Mouse (Mus musculus) forebrain, postnatal 0 days (tissue): ENCODE results near the gene 0610030E20Rik. TPM values are rescaled to one million over a fixed set of nuclear protein-coding genes. Genes with fewer than 3 reads are reported as not detected.

Experiments used
- ATAC-seq: fragments of 200-750 bp; cut with Nextera tagmentation; 2 replicates; pipeline ENCODE4 v1.8.0; 2017; ENCODE audit warnings: mild to moderate bottlenecking, moderate library complexity
- DNase-seq: peaks from one replicate; pipeline ENCODE4 v3.0.0-alpha.2; 2015
- H3K27ac ChIP-seq: fragments of 300-500 bp; sonication (generic); 2 replicates; pipeline ENCODE4 v1.5.1; 2014; ENCODE audit warnings: low read depth, mild to moderate bottlenecking, antibody characterized with exemption, low read length, moderate library complexity, mixed read lengths
- H3K27me3 ChIP-seq: fragments of 300-500 bp; sonication (generic); 2 replicates; pipeline ENCODE4 v1.6.1; 2014; ENCODE audit warnings: mild to moderate bottlenecking, low read length, mixed read lengths; ENCODE audit not compliant: insufficient read depth
- H3K36me3 ChIP-seq: fragments of 300-500 bp; sonication (generic); 2 replicates; pipeline ENCODE4 v1.6.1; 2014; ENCODE audit warnings: mild to moderate bottlenecking, moderate library complexity; ENCODE audit not compliant: insufficient read depth
- H3K4me1 ChIP-seq: fragments of 300-500 bp; sonication (generic); 2 replicates; pipeline ENCODE4 v1.6.1; 2014; ENCODE audit warnings: antibody characterized with exemption; ENCODE audit not compliant: insufficient read depth
- H3K4me2 ChIP-seq: fragments of 300-500 bp; sonication (generic); 2 replicates; pipeline ENCODE4 v1.6.1; 2014; ENCODE audit warnings: low read depth, mild to moderate bottlenecking, moderate library complexity
- H3K4me3 ChIP-seq: fragments of 300-500 bp; sonication (generic); 2 replicates; pipeline ENCODE4 v1.5.1; 2014; ENCODE audit warnings: low read depth, low read length, mixed read lengths
- H3K9ac ChIP-seq: fragments of 300-500 bp; sonication (generic); 2 replicates; pipeline ENCODE4 v1.6.1; 2014; ENCODE audit warnings: mild to moderate bottlenecking
- H3K9me3 ChIP-seq: fragments of 300-500 bp; sonication (generic); 2 replicates; pipeline ENCODE4 v1.6.1; 2016; ENCODE audit warnings: low read length
- CTCF ChIP-seq: sonication (generic); IDR thresholded peaks from 2 replicates; pipeline ENCODE4 v1.5.1; 2016; ENCODE audit warnings: antibody characterized with exemption, control low read depth, low read depth
- WGBS: fragments of 180-500 bp; shearing (Covaris S2); extraction: QIAGEN DNeasy Blood & Tissue Kit; methylation state at CpG from one replicate; pipeline ENCODE4 v1.1.7; 2014; 5-methylcytosine and 5-hydroxymethylcytosine counted together
- polyA plus RNA-seq: library from polyadenylated mRNA; unstranded; fragments of >200 nt; fragmentation: Nextera tagmentation; extraction: Ambion mirVana; gene quantifications from 2 replicates; pipeline ENCODE4 v1.2.1, GENCODE M21; 2015
- total RNA-seq: library from RNA; depleted of rRNA; stranded (reverse); fragments of >200 nt; gene quantifications from 2 replicates; pipeline ENCODE4 v1.2.3, GENCODE M21; 2014

The 0610030E20Rik gene
- total and polyA plus RNA-seq, 2 experiments from 2014 or later, result 10.9 to 15.4 TPM

DNA sequence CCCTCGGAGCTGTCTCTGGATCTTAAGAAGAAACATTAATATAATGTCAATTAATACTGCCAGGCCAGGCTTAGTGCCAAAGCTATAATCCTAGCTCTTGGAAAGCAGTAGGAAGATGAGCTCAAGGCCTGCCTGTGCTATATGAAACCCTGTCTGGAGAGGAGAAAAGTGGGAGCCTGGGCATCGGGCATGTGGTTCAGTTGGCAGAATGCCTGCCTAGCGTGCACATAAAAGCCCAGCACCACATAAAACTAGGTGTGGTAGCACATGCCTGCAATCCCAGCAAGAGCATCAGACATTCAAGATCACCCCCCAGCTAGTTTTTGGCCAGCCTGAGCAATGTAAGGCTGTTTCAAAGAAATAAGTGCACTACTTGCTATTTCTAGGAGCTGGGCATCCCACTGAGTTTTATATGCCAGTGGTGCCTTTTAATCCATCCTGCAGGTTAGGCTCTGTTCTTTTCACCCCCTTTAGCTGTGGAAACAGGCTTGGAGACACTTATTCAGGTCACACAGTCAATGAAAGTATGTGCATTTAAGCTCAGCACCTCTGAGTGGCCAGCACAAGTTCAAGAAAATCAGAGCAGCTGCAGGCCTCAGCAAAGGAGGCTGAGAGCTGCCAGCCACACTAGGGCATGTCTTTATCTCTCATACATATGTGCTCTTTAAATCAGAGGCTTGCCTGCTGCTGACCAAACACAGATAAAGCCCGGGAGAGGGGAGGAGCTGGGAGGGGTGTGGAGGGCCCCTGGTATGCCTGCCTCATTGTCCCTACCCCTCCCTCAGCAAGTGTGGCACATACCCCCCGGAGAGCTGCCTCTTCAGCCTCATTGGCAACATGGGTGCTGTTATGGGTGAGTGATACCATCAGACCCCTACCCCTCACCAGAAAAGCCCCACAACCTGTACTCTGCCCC, 10.3 kb downstream of the 0610030E20Rik start:
- Histone ChIP-seq H3K4me1 (peaks cover 13% of the 10 kb centered on the region; the same call in 1 of the 2 replicates), H3K4me3 (no peak overlapping the region), H3K27me3 (no peaks in the 10 kb centered on the region), H3K4me2 (no peak overlapping the region), H3K9ac (no peak overlapping the region), H3K36me3 (peaks cover 28% of the 10 kb centered on the region), H3K27ac (no peak overlapping the region), H3K9me3 (no peaks in the 10 kb centered on the region)
- DNase-seq (peak; percentile 26), ATAC-seq (no peak)
- WGBS, result 68% methylated on average over 5 of the region's 5 CpGs
- TF ChIP-seq CTCF, result no peak

DNA sequence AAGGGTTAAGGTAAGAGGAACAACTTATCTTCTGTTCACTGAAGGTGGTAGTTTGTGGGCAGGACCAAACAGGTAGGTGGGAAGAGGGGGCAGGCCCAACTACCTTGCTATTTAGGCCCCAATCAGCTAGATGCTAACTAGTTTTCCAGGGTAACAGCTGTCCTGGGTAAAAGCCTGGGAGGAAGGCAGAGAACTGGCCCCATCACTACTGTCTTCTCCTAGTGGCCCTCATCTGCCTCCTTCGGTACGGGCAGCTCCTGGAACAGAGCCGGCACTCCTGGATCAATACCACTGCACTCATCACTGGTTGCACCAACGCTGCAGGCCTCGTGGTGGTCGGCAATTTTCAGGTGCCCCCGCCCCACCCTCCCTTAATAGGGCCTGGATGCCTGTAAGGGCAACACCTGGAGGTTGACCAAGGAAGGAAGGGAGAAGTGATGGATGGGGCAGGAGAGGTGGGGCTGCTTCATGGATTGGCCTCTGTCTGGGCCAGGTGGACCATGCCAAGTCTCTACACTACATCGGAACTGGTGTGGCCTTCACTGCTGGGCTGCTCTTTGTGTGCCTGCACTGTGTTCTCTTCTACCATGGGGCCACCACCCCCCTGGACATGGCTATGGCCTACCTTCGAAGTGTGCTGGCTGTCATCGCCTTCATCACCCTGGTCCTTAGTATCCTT, 11.1 kb downstream of the 0610030E20Rik start:
- ATAC-seq (no peak), DNase-seq (no peak)
- Histone ChIP-seq H3K4me1 (peaks cover 13% of the 10 kb centered on the region; the same call in 1 of the 2 replicates), H3K27ac (no peak overlapping the region), H3K4me2 (no peak overlapping the region), H3K36me3 (peaks cover 28% of the 10 kb centered on the region), H3K27me3 (no peaks in the 10 kb centered on the region), H3K9ac (no peak overlapping the region), H3K9me3 (no peaks in the 10 kb centered on the region), H3K4me3 (no peak overlapping the region)
- WGBS, result 93% methylated on average over 10 of the region's 10 CpGs
- TF ChIP-seq CTCF, result no peak

DNA sequence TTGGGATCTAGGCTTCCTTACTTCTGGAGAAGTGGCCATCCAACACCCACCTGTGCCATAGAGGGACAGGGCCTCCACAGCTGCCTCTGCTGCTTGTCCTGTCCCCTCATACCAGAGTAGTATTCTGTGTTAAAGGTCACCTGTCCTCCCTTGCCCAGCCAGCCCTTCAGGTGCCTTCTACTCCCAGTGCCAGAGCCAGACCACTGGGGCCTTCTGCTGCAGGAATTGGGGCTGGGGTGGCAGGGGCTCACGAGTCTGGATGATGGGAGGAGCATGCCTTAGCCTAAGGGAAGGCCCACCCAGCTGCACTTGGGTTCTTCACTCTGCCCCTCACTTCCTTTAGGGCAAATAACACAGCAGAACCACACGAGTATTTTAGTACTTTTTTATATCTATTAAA, 12.2 kb downstream of the 0610030E20Rik start:
- H3K27ac ChIP-seq, result no peak overlapping the region
- TF ChIP-seq CTCF, result no peak
- ATAC-seq (no peak), DNase-seq (no peak)
- H3K4me1 ChIP-seq, result peaks cover 13% of the 10 kb centered on the region; the same call in 1 of the 2 replicates
- 75% methylated on average over 2 of the region's 2 CpGs for WGBS
- H3K4me3 ChIP-seq, result no peak overlapping the region
- H3K4me2 ChIP-seq, result no peak overlapping the region
- no peaks in the 10 kb centered on the region for H3K27me3 ChIP-seq
- peaks cover 28% of the 10 kb centered on the region for H3K36me3 ChIP-seq
- no peak overlapping the region for H3K9ac ChIP-seq
- H3K9me3 ChIP-seq, result no peaks in the 10 kb centered on the region

DNA sequence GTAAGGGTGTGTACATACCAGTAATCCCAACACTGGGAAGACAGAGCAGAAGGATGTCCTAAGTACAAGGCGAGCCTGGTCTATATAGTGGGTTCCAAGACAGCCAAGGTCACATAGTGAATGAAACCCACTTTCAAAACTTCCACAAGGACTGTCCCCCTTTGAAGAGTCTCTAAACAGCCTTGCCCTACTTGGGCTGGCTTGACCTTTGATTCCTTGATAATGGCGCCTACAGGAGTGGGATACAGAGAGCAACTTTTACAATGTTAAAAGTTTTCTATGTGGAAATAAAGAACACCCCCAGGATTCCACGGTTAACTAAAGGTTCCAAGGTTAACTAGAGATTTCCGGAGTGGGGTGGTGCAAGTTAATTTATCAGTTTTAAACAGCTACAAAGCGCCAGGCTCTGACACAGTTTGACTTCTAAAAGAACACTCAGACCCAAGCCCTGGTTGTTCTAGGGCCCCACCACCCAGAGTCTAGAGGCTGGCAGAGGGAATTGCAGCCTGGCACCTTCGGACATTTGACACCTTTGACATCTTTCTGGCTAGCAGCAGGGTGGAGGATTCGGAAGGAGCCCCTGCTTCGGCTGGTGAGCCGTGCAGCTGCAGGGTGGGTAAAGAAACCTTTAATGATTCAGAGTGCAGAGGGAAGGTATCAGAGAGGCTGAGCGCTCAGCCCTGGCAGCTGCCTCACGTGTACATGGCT, 12.9 kb downstream of the 0610030E20Rik start:
- H3K4me2 ChIP-seq, result no peak overlapping the region

GRCm38 (mm10) chr6:72360599-72360935, 13.4 kb downstream of the 0610030E20Rik start:
- ATAC-seq, result no peak
- no peaks in the 10 kb centered on the region for H3K27me3 ChIP-seq
- H3K4me3 ChIP-seq, result no peak overlapping the region
- H3K9ac ChIP-seq, result no peak overlapping the region
- no peak for DNase-seq
- peaks cover 7% of the 10 kb centered on the region; the same call in 1 of the 2 replicates for H3K4me1 ChIP-seq
- no peak overlapping the region for H3K27ac ChIP-seq
- H3K36me3 ChIP-seq, result peaks cover 28% of the 10 kb centered on the region
- 67% methylated on average over 7 of the region's 7 CpGs for WGBS
- no peaks in the 10 kb centered on the region for H3K9me3 ChIP-seq
- H3K4me2 ChIP-seq, result no peak overlapping the region
- no peak for TF ChIP-seq CTCF

More for the DNA sequence above, 12.9 kb downstream of the 0610030E20Rik start:
- H3K4me1 ChIP-seq, result peaks cover 7% of the 10 kb centered on the region; the same call in 1 of the 2 replicates
- no peaks in the 10 kb centered on the region for H3K27me3 ChIP-seq
- H3K9me3 ChIP-seq, result no peaks in the 10 kb centered on the region
- H3K27ac ChIP-seq, result no peak overlapping the region
- no peak for TF ChIP-seq CTCF
- ATAC-seq (no peak), DNase-seq (no peak)
- peaks cover 28% of the 10 kb centered on the region for H3K36me3 ChIP-seq
- WGBS, result 76% methylated on average over 11 of the region's 11 CpGs
- H3K9ac ChIP-seq, result no peak overlapping the region
- H3K4me3 ChIP-seq, result no peak overlapping the region

GRCm38 (mm10) chr6:72361121-72361551, 14.0 kb downstream of the 0610030E20Rik start:
- Histone ChIP-seq H3K27ac (no peak overlapping the region), H3K9me3 (no peaks in the 10 kb centered on the region)

More at GRCm38 (mm10) chr6:72361121-72361551, 14.0 kb downstream of the 0610030E20Rik start:
- Histone ChIP-seq H3K4me2 (peak overlapping the region; percentile 67), H3K36me3 (peaks cover 28% of the 10 kb centered on the region), H3K4me1 (peaks cover 7% of the 10 kb centered on the region; the same call in 1 of the 2 replicates), H3K4me3 (no peak overlapping the region), H3K27me3 (no peaks in the 10 kb centered on the region), H3K9ac (peak overlapping the region; percentile 71; the same call in 1 of the 2 replicates)
- TF ChIP-seq CTCF, result no peak
- 76% methylated on average over 5 of the region's 5 CpGs for WGBS
- ATAC-seq (no peak), DNase-seq (no peak)
